Mouse (Mus musculus): ENCODE data around the gene Bex2. TPM values are rescaled to one million over a fixed set of nuclear protein-coding genes. Genes with fewer than 3 reads are reported as not detected.
A peak's percentile ranks its signal among the peaks of the same experiment; 100 is the strongest.
"Not testable (repeated sequence)": the region's sequence is repeated elsewhere in the genome, so short reads cannot be mapped to it uniquely, and the experiment has no call there.

The Bex2 gene
- polyA plus RNA-seq, 1 experiment from 2014 or later = 75.2 TPM

GRCm38 (mm10) chrX:136067201-136067991, 640 bp downstream of the Bex2 start:
- peak overlapping the region; percentile 31 for H3K4me3 ChIP-seq (ENCODE audit: low read length)
- not testable (repeated sequence) for H3K27me3 ChIP-seq (ENCODE audit: insufficient read depth, low read length); H3K36me3 ChIP-seq (ENCODE audit: insufficient read depth, low read length); H3K27ac ChIP-seq (ENCODE audit: low read length); H3K9ac ChIP-seq (replicated peaks; ENCODE audit: low read length); H3K9me3 ChIP-seq (ENCODE audit: low read length); H3K4me1 ChIP-seq (ENCODE audit: insufficient read depth, low read length)
- H3K4me2 ChIP-seq (replicated peaks; ENCODE audit: low read depth, low read length) = peak overlapping the region; percentile 38
- WGBS = 21% methylated on average over 17 of the region's 48 CpGs
- peak; percentile 76 for ATAC-seq (ENCODE audit: low FRiP score, low TSS enrichment)

GRCm38 (mm10) chrX:136060698-136061097, 7.3 kb downstream of the Bex2 start:
- Histone ChIP-seq H3K4me3 (ENCODE audit: low read length) (no peak overlapping the region), H3K4me1 (ENCODE audit: insufficient read depth, low read length) (no peaks in the 10 kb centered on the region), H3K9me3 (ENCODE audit: low read length) (no peaks in the 10 kb centered on the region), H3K9ac (replicated peaks; ENCODE audit: low read length) (no peak overlapping the region), H3K36me3 (ENCODE audit: insufficient read depth, low read length) (no peaks in the 10 kb centered on the region), H3K27me3 (ENCODE audit: insufficient read depth, low read length) (peaks cover 5% of the 10 kb centered on the region), H3K27ac (ENCODE audit: low read length) (no peak overlapping the region), H3K4me2 (replicated peaks; ENCODE audit: low read depth, low read length) (no peak overlapping the region)
- ATAC-seq (ENCODE audit: low FRiP score, low TSS enrichment) = no peak
- WGBS = 74% methylated on average over 1 of the region's 1 CpGs

- Histone ChIP-seq H3K27ac (ENCODE audit: low read length) (no peak overlapping the region), H3K4me1 (ENCODE audit: insufficient read depth, low read length) (no peaks in the 10 kb centered on the region), H3K27me3 (ENCODE audit: insufficient read depth, low read length) (peaks cover 15% of the 10 kb centered on the region; the same call in 1 of the 2 replicates), H3K36me3 (ENCODE audit: insufficient read depth, low read length) (no peaks in the 10 kb centered on the region), H3K4me3 (ENCODE audit: low read length) (no peak overlapping the region), H3K9me3 (ENCODE audit: low read length) (no peaks in the 10 kb centered on the region), H3K4me2 (replicated peaks; ENCODE audit: low read depth, low read length) (no peak overlapping the region), H3K9ac (replicated peaks; ENCODE audit: low read length) (no peak overlapping the region)
- no peak for ATAC-seq (ENCODE audit: low FRiP score, low TSS enrichment)
- 75% methylated on average over 2 of the region's 2 CpGs for WGBS
Measured at GRCm38 (mm10) chrX:136051219-136051618, 16.8 kb downstream of the Bex2 start.

- Histone ChIP-seq H3K27ac (ENCODE audit: low read length) (no peak overlapping the region), H3K4me3 (ENCODE audit: low read length) (no peak overlapping the region), H3K9ac (replicated peaks; ENCODE audit: low read length) (no peak overlapping the region), H3K27me3 (ENCODE audit: insufficient read depth, low read length) (peaks cover 19% of the 10 kb centered on the region; the same call in 1 of the 2 replicates), H3K4me1 (ENCODE audit: insufficient read depth, low read length) (no peaks in the 10 kb centered on the region), H3K36me3 (ENCODE audit: insufficient read depth, low read length) (no peaks in the 10 kb centered on the region), H3K9me3 (ENCODE audit: low read length) (no peaks in the 10 kb centered on the region), H3K4me2 (replicated peaks; ENCODE audit: low read depth, low read length) (no peak overlapping the region)
- WGBS = 17% methylated on average over 5 of the region's 5 CpGs
- peak; percentile 51; the same call in 1 of the 2 replicates for ATAC-seq (ENCODE audit: low FRiP score, low TSS enrichment)
Measured at GRCm38 (mm10) chrX:136047528-136047927, 20.5 kb downstream of the Bex2 start.

GRCm38 (mm10) chrX:136043726-136044125, 24.3 kb downstream of the Bex2 start:
- ATAC-seq (ENCODE audit: low FRiP score, low TSS enrichment) = no peak
- Histone ChIP-seq H3K36me3 (ENCODE audit: insufficient read depth, low read length) (no peaks in the 10 kb centered on the region), H3K4me3 (ENCODE audit: low read length) (no peak overlapping the region), H3K4me2 (replicated peaks; ENCODE audit: low read depth, low read length) (no peak overlapping the region), H3K9me3 (ENCODE audit: low read length) (no peaks in the 10 kb centered on the region), H3K4me1 (ENCODE audit: insufficient read depth, low read length) (no peaks in the 10 kb centered on the region), H3K27me3 (ENCODE audit: insufficient read depth, low read length) (peaks cover 16% of the 10 kb centered on the region; the same call in 1 of the 2 replicates), H3K27ac (ENCODE audit: low read length) (no peak overlapping the region), H3K9ac (replicated peaks; ENCODE audit: low read length) (no peak overlapping the region)
- WGBS = 80% methylated on average over 1 of the region's 1 CpGs

- H3K27me3 ChIP-seq (ENCODE audit: insufficient read depth, low read length); H3K4me1 ChIP-seq (ENCODE audit: insufficient read depth, low read length); H3K36me3 ChIP-seq (ENCODE audit: insufficient read depth, low read length); H3K9me3 ChIP-seq (ENCODE audit: low read length); H3K27ac ChIP-seq (ENCODE audit: low read length); H3K9ac ChIP-seq (replicated peaks; ENCODE audit: low read length): not testable (repeated sequence)
- WGBS = 29% methylated on average over 14 of the region's 49 CpGs
- peak; percentile 94 for ATAC-seq (ENCODE audit: low FRiP score, low TSS enrichment)
- Histone ChIP-seq H3K4me3 (ENCODE audit: low read length) (peak within 1 kb of the TSS; percentile 36), H3K4me2 (replicated peaks; ENCODE audit: low read depth, low read length) (peak within 1 kb of the TSS; percentile 50)
Measured at GRCm38 (mm10) chrX:136032799-136033763, 35.0 kb downstream of the Bex2 start, which contains the start of gene Arxes1. Arxes1 (plus strand) TSS chrX:136033367.

GRCm38 (mm10) chrX:136030331-136030730, 37.7 kb downstream of the Bex2 start:
- Histone ChIP-seq H3K27ac (ENCODE audit: low read length) (no peak overlapping the region), H3K27me3 (ENCODE audit: insufficient read depth, low read length) (peaks cover 2% of the 10 kb centered on the region; the same call in 1 of the 2 replicates), H3K4me1 (ENCODE audit: insufficient read depth, low read length) (0 out of 2 replicates have a peak, but pooled peaks cover 2% of the 10 kb centered on the region), H3K4me2 (replicated peaks; ENCODE audit: low read depth, low read length) (no peak overlapping the region), H3K4me3 (ENCODE audit: low read length) (no peak overlapping the region), H3K36me3 (ENCODE audit: insufficient read depth, low read length) (no peaks in the 10 kb centered on the region), H3K9me3 (ENCODE audit: low read length) (no peaks in the 10 kb centered on the region), H3K9ac (replicated peaks; ENCODE audit: low read length) (no peak overlapping the region)
- no peak for ATAC-seq (ENCODE audit: low FRiP score, low TSS enrichment)
- 72% methylated on average over 1 of the region's 1 CpGs for WGBS

Other genes with a start within 250 kb of the Bex2 start
- 24.6 and 26.3 TPM in 2 replicates for gene Gprasp2, start 229.2 kb downstream of the Bex2 start, polyA plus RNA-seq (2015; fragmentation: Nextera tagmentation; extraction: Ambion mirVana)
- 80.6 and 94.3 TPM in 2 replicates for gene Arxes2, start 74.4 kb downstream of the Bex2 start, polyA plus RNA-seq (2015; fragmentation: Nextera tagmentation; extraction: Ambion mirVana)
- 33.4 and 34.7 TPM in 2 replicates for gene Arxes1, start 34.9 kb downstream of the Bex2 start, polyA plus RNA-seq (2015; fragmentation: Nextera tagmentation; extraction: Ambion mirVana)
- gene Nxf3, start 17.0 kb upstream of the Bex2 start, polyA plus RNA-seq (2015; fragmentation: Nextera tagmentation; extraction: Ambion mirVana) = not detected in 2 replicates
- gene Bex4, start 70.8 kb upstream of the Bex2 start, polyA plus RNA-seq (2015; fragmentation: Nextera tagmentation; extraction: Ambion mirVana) = 51.8 and 56.4 TPM in 2 replicates
- gene Tceal8, start 104.1 kb upstream of the Bex2 start, polyA plus RNA-seq (2015; fragmentation: Nextera tagmentation; extraction: Ambion mirVana) = 159 and 170 TPM in 2 replicates
- 2.8 and 3.2 TPM in 2 replicates for gene Tceal5, start 135.6 kb upstream of the Bex2 start, polyA plus RNA-seq (2015; fragmentation: Nextera tagmentation; extraction: Ambion mirVana)
- gene Tceal7, start 146.5 kb upstream of the Bex2 start, polyA plus RNA-seq (2015; fragmentation: Nextera tagmentation; extraction: Ambion mirVana) = 5.2 and 6.1 TPM in 2 replicates
- gene Bex1, start 147.3 kb upstream of the Bex2 start, polyA plus RNA-seq (2015; fragmentation: Nextera tagmentation; extraction: Ambion mirVana) = 75.7 and 81.3 TPM in 2 replicates
- 471 and 473 TPM in 2 replicates for gene Tceal9, start 176.8 kb upstream of the Bex2 start, polyA plus RNA-seq (2015; fragmentation: Nextera tagmentation; extraction: Ambion mirVana)
- 441 and 452 TPM in 2 replicates for gene Bex3, start 202.0 kb upstream of the Bex2 start, polyA plus RNA-seq (2015; fragmentation: Nextera tagmentation; extraction: Ambion mirVana)